Mouse (Mus musculus): ENCODE data around the gene Gimap4.

Gene Gimap4

DNA sequence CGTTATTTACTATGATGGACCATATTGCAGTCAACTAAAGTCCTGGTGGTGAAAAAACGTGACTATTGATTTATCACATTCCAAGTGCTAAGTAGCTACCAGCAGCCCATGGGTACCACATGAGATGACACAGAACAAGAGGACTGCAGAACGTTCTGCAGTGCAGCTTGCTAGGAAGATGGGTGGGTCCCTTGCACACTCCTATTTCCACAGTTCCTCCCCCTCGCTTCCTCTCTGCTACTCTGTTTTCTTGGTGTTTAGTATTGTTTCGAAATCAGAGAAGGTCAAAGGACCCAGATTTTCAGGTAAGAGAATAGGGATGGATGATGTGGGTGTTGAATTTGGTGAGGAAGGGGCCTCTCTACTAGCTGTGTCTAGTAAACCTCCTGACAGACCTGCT lies at the start of gene Gimap4:
Gene Gimap4, plus strand, starts transcription at position 231 of the 400 bp plus-strand sequence.
- DNase-seq (ENCODE audit: low spot score in 2 of 2): no peak

GRCm38 (mm10) chr6:48635105-48635504 lies 49.2 kb upstream of the Gimap4 start:
- DNase-seq (ENCODE audit: low spot score in 2 of 2): no peak

- DNase-seq (ENCODE audit: low spot score in 2 of 2): no peak
Observed at GRCm38 (mm10) chr6:48636515-48636914, 47.8 kb upstream of the Gimap4 start.

GRCm38 (mm10) chr6:48637811-48638500 lies 46.4 kb upstream of the Gimap4 start:
- DNase-seq (ENCODE audit: low spot score in 2 of 2): no peak

- no peak for DNase-seq (ENCODE audit: low spot score in 2 of 2)
Observed at GRCm38 (mm10) chr6:48638553-48638952, 45.8 kb upstream of the Gimap4 start.

- no peak for DNase-seq (ENCODE audit: low spot score in 2 of 2)
Observed at GRCm38 (mm10) chr6:48641391-48641790, 43.0 kb upstream of the Gimap4 start.

DNA sequence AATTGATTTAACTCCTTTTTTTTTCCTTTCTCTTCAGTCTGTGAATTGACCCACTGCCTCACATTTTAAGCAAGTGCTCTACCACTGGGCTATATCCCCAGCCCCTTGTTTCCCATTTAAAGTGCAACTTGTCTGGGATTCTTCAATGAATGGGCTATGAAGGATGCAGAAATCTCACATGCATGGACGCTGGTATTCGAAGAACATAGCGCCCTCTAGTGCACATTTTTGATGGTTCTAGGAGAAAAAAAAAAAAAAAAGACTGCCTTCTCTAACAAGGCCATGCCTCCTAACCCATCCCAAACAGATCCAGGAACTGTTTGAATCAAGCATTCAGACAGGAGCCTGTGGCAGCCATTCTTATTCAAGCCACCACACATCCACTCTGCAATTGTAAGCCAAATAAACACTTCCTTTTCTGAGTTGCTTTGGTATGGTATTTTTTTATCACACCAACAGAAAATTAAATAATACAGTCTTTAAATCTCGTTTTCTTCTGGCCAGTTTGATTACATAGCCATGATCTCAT lies 41.5 kb upstream of the Gimap4 start:
- no peak for DNase-seq (ENCODE audit: low spot score in 2 of 2)

GRCm38 (mm10) chr6:48645660-48646308 lies 38.6 kb upstream of the Gimap4 start:
- peak; percentile 49 to 54 for DNase-seq (ENCODE audit: low spot score in 2 of 2)

DNA sequence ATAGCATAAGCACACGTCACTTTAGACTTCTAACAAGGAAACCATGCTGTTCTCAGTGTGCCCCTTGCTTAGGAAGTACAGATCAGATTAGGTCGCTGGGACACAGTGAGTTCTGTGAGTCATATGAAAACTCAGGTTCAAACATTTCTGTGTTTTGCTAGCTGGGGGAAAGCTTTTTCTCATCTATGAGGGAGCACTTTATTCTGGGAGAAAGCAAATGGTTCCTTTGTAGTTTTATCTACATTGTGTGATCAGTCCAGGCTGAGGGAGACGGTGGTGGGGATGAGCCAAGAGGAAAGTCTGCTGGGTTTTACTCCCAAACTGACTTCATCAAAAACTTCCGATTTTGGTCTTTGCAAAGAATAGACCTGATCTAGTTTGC lies 38.0 kb upstream of the Gimap4 start:
- no peak for DNase-seq (ENCODE audit: low spot score in 2 of 2)

- DNase-seq (ENCODE audit: low spot score in 2 of 2): no peak
Observed at GRCm38 (mm10) chr6:48646995-48647394, 37.4 kb upstream of the Gimap4 start, which contains the start of gene Gimap8. Gimap8 (plus strand) TSS chr6:48647234.

- DNase-seq (ENCODE audit: low spot score in 2 of 2): no peak
Observed at GRCm38 (mm10) chr6:48647611-48648010, 36.7 kb upstream of the Gimap4 start.

- DNase-seq (ENCODE audit: low spot score in 2 of 2): no peak
Observed at GRCm38 (mm10) chr6:48648779-48649178, 35.6 kb upstream of the Gimap4 start.

DNA sequence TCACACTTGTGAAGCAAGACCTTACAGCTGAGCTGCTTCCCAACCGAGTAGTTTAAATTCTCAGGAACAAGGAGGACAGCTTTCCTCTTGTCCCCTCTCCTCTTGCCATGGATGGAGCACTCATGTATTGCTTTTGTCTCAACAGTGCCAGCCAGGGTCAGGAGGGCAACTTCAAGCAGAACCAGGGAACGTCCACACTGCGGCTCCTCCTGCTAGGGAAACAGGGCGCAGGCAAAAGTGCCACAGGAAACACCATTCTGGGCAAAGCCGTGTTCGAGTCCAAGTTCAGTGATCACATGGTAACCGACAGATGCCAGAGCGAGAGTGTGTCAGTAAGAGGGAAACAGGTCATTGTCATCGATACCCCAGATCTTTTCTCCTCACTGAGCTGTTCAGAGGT lies 34.3 kb upstream of the Gimap4 start:
- no peak for DNase-seq (ENCODE audit: low spot score in 2 of 2)

DNA sequence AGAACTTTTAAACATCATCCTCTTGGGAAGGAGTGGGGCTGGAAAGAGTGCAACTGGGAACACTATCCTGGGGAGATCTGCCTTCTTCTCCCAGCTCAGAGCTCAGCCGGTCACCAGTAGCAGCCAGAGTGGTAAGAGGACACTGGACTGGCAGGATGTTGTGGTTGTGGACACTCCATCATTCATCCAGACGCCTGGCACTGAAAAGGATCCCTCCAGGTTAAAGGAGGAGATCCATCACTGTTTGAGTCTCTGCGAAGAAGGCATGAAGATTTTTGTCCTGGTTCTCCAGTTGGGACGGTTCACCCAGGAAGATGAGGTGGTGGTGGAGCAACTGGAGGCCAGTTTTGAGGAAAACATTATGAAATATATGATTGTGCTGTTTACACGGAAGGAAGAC lies 25.6 kb upstream of the Gimap4 start:
- DNase-seq (ENCODE audit: low spot score in 2 of 2): no peak

- DNase-seq (ENCODE audit: low spot score in 2 of 2): no peak
Observed at GRCm38 (mm10) chr6:48664750-48665149, 19.6 kb upstream of the Gimap4 start.

DNA sequence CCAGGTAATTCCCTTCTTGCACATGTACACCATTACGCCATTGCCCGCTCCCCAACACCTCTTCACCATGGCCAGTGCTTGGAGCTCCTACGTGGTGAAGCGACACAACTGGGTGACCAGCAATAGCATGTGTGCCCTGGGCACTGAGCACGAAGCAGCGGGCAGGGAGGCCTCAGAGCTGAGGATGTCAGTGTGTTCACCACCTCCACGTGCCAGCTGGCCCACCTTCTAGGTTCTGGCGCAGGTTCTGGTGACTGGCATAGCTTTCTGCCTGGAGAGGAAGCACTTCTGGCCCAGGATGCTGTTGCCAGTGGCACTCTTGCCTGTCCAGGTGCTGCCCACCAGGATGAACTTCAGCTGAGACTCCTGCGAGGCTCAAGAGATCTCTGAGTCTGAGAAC lies 18.9 kb upstream of the Gimap4 start:
- no peak for DNase-seq (ENCODE audit: low spot score in 2 of 2)

DNA sequence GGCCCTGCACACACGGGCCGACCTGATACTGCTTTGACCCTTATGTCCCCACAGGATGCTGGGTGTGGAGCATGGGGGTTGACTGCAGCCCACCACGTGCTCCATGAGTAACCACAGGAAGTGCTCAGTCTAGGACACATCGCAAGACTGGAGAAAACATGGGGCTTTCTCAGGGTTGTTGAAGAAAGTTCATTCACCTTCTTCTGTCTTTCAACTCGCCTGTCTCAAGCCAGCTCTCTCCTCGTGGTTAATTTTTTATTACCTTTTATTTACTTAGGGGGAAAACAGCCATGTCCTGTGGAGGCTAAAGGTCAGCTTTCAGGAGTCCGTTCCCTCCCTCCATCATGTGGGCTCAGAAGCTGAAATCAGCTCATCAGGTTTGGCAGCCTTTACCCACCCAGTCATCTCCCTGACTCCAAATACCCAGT lies 18.2 kb upstream of the Gimap4 start:
- DNase-seq (ENCODE audit: low spot score in 2 of 2): no peak

DNA sequence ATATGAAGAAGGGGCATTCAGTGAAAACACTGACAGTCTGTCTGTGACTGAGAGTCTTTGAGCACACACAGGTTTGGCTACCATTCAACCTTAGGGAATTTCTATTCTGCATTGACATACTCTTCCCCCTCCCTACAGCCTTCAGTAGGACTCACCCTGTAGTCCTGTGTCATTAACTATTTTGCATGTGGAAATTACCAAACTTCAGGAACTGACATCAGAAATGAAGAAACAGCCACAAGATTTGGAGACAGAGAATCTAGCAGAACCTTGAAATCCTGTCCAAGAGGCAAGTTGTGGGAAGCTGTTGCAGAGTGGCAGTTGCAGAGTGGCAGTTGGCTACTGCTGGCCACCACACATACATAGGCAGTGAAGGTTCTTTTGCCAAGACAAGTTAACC lies 16.3 kb upstream of the Gimap4 start:
- DNase-seq (ENCODE audit: low spot score in 2 of 2): no peak

GRCm38 (mm10) chr6:48669446-48669969 lies 14.8 kb upstream of the Gimap4 start:
- DNase-seq (ENCODE audit: low spot score in 2 of 2): no peak

- DNase-seq (ENCODE audit: low spot score in 2 of 2): no peak
Observed at GRCm38 (mm10) chr6:48674291-48675058, 9.9 kb upstream of the Gimap4 start.

DNA sequence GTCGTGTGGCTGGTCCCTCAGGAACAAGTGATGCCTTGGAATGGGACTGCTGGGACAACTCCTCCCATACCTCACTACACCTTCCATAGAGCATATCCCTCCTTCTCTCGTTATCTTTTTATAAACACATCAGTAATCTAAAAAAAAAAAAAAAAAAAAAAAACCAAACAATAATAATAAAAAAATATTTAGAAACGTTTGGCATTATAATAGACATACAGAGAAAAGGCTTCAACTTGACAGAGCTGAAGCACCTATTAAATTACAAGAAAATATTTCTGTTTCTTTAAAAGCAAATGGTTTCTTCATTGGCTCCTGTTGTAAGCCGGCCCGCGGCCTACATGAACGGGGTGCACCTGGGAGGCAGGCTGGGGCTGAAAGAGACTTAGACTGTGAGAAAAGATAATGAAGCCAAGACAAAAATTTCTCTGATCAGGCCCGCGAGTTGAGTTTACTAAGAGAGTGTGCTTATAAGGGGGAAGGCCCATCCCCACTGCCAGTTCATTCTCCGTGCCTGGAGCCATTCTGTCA lies 8.9 kb upstream of the Gimap4 start:
- DNase-seq (ENCODE audit: low spot score in 2 of 2): no peak

Measured in frontal cortex, postnatal 25 days (tissue).